Mouse (Mus musculus) mesoderm, embryonic 11.5 days (tissue): Measurements from ENCODE around the gene Sult4a1.

ENCODE experiments used
- DNase-seq: peaks from one replicate; pipeline ENCODE4 v3.0.0-alpha.2; 2012; ENCODE audit warnings: low read depth, low spot score

Sult4a1 gene

DNA sequence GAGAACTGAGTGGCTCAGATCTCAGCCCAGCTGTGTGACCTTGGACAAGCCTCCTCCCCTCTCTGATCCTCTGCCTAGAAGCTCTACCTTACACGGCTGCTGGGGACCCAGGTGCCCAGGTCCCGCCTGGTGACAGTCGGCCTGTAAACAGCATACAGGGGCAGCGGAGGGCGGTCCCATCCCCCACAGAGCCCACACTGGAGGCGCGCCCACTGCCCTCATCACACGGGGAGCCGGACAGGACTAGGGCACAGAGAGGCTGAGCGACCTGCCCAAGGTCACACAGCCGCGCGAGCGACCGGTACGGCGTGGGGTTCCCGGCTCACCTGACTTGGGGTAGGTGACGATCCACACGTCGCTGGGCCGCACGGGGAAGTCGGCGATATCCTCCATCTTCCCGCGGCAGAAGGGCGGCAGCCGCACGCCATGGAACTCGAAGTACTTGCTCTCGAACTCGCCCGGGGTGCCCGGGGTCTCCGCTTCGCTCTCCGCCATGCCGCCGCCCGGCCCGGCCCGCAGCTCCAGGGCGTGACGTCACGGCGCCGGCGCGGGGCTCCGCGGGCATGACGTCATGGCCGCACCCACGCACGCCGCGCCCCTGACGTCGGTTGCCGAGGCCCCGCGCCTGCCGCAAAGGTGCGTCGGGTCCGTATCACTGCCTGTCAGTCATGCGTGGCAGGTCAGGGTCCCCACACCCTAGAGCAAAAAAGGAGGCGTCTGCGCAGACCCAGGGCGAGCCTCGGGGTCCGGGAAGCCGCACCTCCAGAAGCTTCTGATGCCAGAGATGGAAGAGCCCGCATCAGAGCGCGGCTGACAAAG, at the start of gene Sult4a1:
Sult4a1 (minus strand) TSS at position 650 of the 819 bp plus-strand sequence.
- DNase-seq, result peak; percentile 27

DNA sequence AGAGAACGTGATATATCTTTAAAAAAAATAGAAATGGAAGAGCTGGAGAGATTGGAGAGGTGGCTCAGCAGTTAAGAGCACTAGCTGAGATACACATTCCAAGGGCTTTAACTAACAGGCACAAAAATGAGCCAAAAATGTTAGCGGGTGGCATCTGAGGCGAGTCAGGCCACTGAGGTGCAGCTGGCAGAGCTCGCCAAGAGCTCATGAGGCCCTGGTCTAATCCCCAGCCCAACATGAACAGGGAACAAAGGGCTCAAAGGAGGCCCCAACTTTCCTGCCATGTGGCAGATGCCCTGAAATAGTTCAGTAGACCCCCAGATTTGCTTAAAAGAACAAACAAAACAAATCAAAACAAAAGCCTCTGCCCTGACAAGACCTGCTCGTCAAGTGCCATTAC, 35.4 kb upstream of the Sult4a1 start:
- DNase-seq, result no peak

- DNase-seq, result no peak
Measured at GRCm38 (mm10) chr15:84140109-84140508, 34.6 kb upstream of the Sult4a1 start.

GRCm38 (mm10) chr15:84139592-84140005, 34.0 kb upstream of the Sult4a1 start:
- DNase-seq, result no peak

DNA sequence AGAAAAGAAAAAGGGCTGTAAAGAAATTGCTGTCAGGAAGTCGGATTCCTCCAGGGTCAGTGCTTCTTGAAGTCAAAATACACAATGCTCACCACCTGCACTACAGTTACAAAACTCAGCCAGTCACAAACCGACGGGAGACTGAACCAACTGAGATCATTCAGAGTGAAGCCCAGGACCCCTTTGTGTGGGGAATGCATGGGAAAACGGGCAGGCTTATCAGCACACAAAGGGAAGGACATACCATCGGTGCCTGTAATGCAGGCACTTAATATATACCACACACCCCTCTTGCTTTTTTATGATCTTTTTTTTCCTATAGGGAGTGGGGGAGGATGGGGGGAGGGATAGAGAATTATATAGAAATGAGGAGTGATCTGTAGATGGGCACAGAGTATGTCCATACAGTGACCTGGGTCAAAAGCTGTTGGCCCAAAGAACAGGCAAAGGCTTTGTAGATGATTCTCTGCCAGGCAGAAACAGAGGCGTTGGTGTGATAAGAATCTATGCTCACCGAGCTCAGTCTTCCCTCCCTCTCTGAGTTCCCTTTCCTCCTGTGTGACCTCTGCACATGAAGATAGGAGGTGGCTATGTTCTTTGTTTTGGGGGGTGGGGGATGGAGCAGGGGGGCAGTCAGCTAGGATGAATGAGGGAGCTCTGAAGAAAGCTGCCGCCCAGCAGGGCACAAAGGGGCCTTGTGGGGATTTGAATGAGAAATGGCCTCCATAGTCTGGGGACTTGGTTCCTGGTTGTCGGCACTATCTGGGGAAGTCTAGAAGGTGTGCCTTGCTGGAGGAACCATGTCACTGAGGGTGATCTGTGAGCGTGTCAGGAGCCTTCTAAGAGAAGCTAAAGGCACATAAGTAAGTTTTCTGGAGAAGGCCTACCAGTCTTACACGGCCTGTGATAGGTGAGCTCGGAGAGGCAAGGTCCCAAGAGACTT, 31.2 kb upstream of the Sult4a1 start:
- peak; percentile 33 for DNase-seq

- DNase-seq, result peak; percentile 56
Measured at GRCm38 (mm10) chr15:84135472-84135871, 29.9 kb upstream of the Sult4a1 start.

GRCm38 (mm10) chr15:84133440-84133839, 27.9 kb upstream of the Sult4a1 start:
- no peak for DNase-seq

GRCm38 (mm10) chr15:84131971-84132370, 26.4 kb upstream of the Sult4a1 start:
- no peak for DNase-seq

DNA sequence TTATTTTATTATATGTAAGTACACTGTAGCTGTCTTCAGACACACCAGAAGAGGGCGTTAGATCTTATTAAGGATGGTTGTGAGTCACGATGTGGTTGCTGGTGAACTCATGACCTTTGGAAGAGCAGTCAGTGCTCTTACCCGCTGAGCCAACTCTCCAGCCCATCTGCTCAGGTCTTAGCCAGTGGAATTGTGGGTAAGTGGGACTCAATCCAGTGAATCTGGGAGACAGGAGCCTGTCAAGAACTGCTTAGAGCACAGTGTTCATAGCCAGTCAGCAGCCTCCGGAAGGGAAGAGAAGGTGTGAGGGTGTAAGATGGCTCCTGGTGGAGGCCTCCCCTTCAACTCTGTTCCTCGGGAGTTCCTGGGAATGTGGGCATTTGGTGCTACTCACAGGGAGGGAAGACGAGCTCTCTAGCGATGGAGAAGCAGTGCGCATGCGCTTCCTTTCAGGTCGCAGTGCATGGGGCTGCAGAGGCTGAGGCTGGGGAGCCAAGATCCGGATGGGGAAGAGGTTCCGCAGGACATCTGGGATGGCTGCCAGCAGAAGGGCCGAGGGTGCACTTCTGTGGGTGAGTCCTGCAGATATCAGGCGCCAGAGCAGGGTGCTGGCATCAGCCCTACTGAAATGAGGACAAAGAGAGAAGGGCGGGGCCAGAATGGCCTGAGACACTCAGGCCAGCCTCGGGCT, 25.7 kb upstream of the Sult4a1 start:
- DNase-seq, result no peak

DNA sequence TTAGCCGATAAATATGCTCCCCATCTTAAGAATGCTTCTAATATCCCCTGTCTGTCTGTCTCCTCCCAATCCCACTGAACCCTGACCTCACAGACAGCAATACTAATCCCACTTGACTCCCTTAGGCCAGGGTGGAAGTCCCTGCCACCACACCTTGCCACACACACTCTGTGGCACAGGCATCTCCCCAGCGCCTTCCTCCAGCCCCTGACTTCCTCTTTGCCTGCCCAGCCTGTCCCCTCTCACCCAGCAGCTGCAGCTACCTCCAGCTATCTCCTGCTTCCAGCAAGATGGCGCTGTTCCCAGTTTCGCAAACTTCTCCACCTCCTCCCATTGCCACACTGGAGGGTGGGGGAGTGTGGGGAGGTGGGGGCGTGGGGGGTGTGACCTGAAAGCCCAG, 21.3 kb upstream of the Sult4a1 start:
- no peak for DNase-seq

- no peak for DNase-seq
Measured at GRCm38 (mm10) chr15:84126447-84126846, 20.9 kb upstream of the Sult4a1 start.

GRCm38 (mm10) chr15:84124086-84124485, 18.5 kb upstream of the Sult4a1 start:
- no peak for DNase-seq

- DNase-seq, result no peak
Measured at GRCm38 (mm10) chr15:84123075-84123474, 17.5 kb upstream of the Sult4a1 start, which contains the start of gene Pnpla5. Gene Pnpla5, minus strand, starts transcription at chr15:84123175.

DNA sequence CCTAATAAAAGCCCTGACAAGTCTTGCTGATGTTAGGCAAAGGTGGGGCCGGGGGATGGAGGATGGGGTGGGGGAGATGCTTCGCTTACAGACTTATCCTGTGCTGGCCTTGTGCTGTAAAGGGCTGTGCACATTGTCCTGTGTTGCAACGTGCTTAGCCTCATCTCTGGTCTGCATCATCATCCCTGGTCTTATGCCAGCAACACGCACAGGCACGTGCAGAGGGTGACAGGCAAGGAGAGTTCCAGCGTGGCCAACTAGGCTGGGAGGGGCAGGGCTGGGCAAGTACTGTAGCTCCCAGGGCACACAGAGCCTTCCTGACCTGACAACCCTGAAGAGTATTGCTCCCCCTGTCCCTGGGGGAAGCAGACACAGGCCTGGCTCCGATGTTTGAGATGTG, 15.5 kb upstream of the Sult4a1 start:
- no peak for DNase-seq

GRCm38 (mm10) chr15:84120612-84121011, 15.1 kb upstream of the Sult4a1 start:
- DNase-seq, result peak; percentile 49

DNA sequence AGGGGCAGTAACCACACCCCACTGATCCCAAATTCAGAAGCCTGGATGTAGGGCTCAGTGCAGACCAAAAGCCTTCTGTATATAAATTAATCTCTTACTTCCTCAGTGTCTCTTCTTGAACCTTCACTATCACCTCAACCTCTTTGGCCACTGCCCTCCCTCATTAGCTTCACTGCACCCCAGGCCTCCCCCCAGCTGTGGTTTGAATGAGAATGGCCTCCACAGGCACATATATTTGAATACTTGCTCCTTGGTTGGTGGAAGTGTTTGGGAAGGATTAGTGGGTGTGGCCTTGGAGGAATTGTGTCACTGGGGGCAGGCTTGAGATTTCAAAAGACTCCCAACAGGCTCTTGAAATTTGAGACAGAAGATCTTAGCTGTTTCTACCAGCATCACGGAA, 10.9 kb upstream of the Sult4a1 start:
- no peak for DNase-seq

GRCm38 (mm10) chr15:84115727-84116126, 10.2 kb upstream of the Sult4a1 start:
- DNase-seq, result no peak

DNA sequence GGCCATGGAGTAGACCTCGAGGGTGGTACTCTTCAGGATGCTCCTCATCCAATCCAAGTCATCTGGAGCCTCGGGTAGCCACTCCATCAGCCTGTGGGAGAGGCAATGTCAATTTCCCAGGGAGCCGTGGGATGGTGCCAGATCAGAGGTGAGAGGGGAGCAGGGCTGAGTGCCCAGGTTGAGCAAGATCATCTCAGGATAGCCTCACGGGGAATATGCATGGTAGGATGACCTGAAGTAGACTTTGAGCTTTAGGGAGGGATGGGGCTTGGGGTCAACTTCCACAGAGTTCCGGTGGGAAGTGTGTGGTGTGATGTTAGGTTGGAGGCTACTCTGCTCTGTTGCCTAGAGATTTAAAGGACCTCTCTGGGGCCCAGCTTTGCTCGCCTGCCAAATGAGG, 8.3 kb upstream of the Sult4a1 start:
- DNase-seq, result no peak

GRCm38 (mm10) chr15:84108899-84109298, 3.3 kb upstream of the Sult4a1 start:
- DNase-seq, result peak; percentile 68

- no peak for DNase-seq
Measured at GRCm38 (mm10) chr15:84105924-84106500, 458 bp upstream of the Sult4a1 start.

DNA sequence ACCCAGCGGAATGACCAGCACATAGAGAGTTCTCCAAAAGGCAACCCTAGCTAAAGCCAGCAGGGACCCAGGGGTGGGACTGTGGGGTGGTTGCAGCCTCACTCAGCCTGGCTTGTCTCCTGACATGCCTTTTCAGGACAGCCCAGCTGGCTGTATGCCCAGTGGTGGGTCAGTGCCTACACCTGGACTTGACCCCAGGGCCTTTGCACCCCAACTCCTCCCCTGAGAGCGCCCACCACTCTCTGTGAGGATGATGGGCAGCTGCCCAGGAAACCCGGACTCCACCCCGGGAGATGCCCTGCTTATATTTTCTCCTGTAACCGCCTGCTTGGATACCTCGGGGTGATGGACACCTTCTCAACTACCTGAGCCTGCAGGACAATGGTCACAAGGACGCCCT, 928 bp downstream of the Sult4a1 start:
- no peak for DNase-seq
